24 mouse cellular contexts compared by ENCODE assay signal in the genomic region with DNA sequence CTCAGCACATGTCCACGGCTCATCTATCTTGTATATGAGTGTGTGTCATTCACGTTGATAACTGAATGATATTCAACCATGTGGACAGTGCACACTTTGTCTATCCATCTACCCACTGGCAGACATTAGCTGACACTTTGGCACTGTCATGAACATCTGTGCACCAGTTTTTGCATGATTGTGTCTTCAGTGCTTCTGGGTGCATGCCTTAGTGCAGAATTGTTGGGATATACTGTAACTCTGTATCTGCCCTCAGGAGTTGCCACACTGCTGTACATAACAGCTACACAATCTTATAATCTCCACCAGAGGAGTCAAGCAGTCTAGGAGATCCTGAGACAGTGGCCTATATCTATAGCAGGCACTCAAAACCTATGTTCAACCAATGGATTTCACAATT.
"Had no signal": no experiment of that assay in that cellular context is flagged by ENCODE, and none has a peak within 500 bp of the region (broad histone marks: within the 10 kb centered on the region; RNA-seq: fewer than 3 reads in every experiment).

No protein-coding gene starts in this region.

- H3K4me2 ChIP-seq: heart, embryonic 12.5 days; hindbrain, embryonic 13.5 days; hindbrain, embryonic 15.5 days; kidney, embryonic 15.5 days; limb, embryonic 13.5 days; limb, embryonic 15.5 days had no signal

- H3K9me3 ChIP-seq: heart, embryonic 10.5 days; heart, embryonic 12.5 days; hindbrain, embryonic 13.5 days; hindbrain, embryonic 15.5 days; kidney, embryonic 15.5 days; limb, embryonic 13.5 days; limb, embryonic 15.5 days had no signal

- ATAC-seq: forebrain, embryonic 16.5 days; hindbrain, postnatal 0 days; intestine, embryonic 16.5 days had no signal

- H3K36me3 ChIP-seq: heart, embryonic 10.5 days; heart, embryonic 12.5 days; hindbrain, embryonic 13.5 days; hindbrain, embryonic 15.5 days; kidney, embryonic 15.5 days; limb, embryonic 13.5 days; limb, embryonic 15.5 days had no signal

- H3K4me3 ChIP-seq: heart, embryonic 10.5 days; heart, embryonic 12.5 days; hindbrain, embryonic 13.5 days; hindbrain, embryonic 15.5 days; kidney, embryonic 15.5 days; limb, embryonic 13.5 days; limb, embryonic 15.5 days had no signal

- DNase-seq: gastrocnemius, postnatal 14 days; gastrocnemius, postnatal 36 days; heart, adult 18-20 months; heart, postnatal 10 days; heart, postnatal 36 days; kidney, adult 11 months; kidney, adult 2 months; kidney, adult 9 months; kidney, postnatal 14 days; kidney, postnatal 36 days; layer of hippocampus, adult 9-11 months; layer of hippocampus, postnatal 36 days; left cerebral cortex, postnatal 4 days had no signal

- H3K27ac ChIP-seq: heart, embryonic 10.5 days; hindbrain, embryonic 13.5 days; hindbrain, embryonic 15.5 days; hindbrain, postnatal 0 days; kidney, embryonic 15.5 days; kidney, postnatal 0 days; limb, embryonic 13.5 days; limb, embryonic 15.5 days had no signal

- H3K27me3 ChIP-seq: heart, embryonic 12.5 days; hindbrain, embryonic 13.5 days; hindbrain, embryonic 15.5 days; kidney, embryonic 15.5 days; limb, embryonic 13.5 days; limb, embryonic 15.5 days had no signal

- H3K9ac ChIP-seq: heart, embryonic 12.5 days; hindbrain, embryonic 13.5 days; hindbrain, embryonic 15.5 days; kidney, embryonic 15.5 days; limb, embryonic 13.5 days; limb, embryonic 15.5 days had no signal

- H3K4me1 ChIP-seq: hindbrain, embryonic 13.5 days; hindbrain, embryonic 15.5 days; limb, embryonic 15.5 days had no signal
